Mouse (Mus musculus): ENCODE results near the gene Calm5. TPM values are rescaled to one million over a fixed set of nuclear protein-coding genes. Genes with fewer than 3 reads are reported as not detected.
"Not testable (repeated sequence)": the region's sequence is repeated elsewhere in the genome, so short reads cannot be mapped to it uniquely, and the experiment has no call there.

Gene Calm5
- polyA plus RNA-seq (2014; fragmentation: Nextera tagmentation; extraction: Ambion mirVana): not detected in 2 replicates

GRCm38 (mm10) chr13:3853648-3854333 is at the start of gene Calm5:
Gene Calm5, plus strand, starts transcription at chr13:3854173.
- not testable (repeated sequence) for H3K27ac ChIP-seq (ENCODE audit: low read depth, low read length); H3K4me1 ChIP-seq (replicated peaks; ENCODE audit: control insufficient read depth, insufficient read depth, low read length); H3K9me3 ChIP-seq (ENCODE audit: control insufficient read depth, low read length); DNase-seq (ENCODE audit: low spot score); ATAC-seq (replicated peaks; ENCODE audit: low FRiP score); H3K9ac ChIP-seq (ENCODE audit: low read length); H3K4me3 ChIP-seq (ENCODE audit: low read depth, low read length); H3K36me3 ChIP-seq (ENCODE audit: control insufficient read depth, insufficient read depth, low read length); H3K4me2 ChIP-seq (ENCODE audit: low read depth, low read length, severe bottlenecking); H3K27me3 ChIP-seq (ENCODE audit: control insufficient read depth, insufficient read depth, low read length)
- 84% methylated on average over 3 of the region's 3 CpGs for WGBS

GRCm38 (mm10) chr13:3804186-3804585 is 49.8 kb upstream of the Calm5 start, which contains the start of gene Calml3:
Gene Calml3, minus strand, starts transcription at chr13:3804316.
- Histone ChIP-seq H3K36me3 (ENCODE audit: control insufficient read depth, insufficient read depth, low read length) (no peaks in the 10 kb centered on the region), H3K4me2 (ENCODE audit: low read depth, low read length, severe bottlenecking) (no peak within 1 kb of the TSS), H3K9ac (ENCODE audit: low read length) (no peak within 1 kb of the TSS), H3K4me3 (ENCODE audit: low read depth, low read length) (no peak within 1 kb of the TSS), H3K27me3 (ENCODE audit: control insufficient read depth, insufficient read depth, low read length) (no peaks in the 10 kb centered on the region), H3K4me1 (replicated peaks; ENCODE audit: control insufficient read depth, insufficient read depth, low read length) (no peaks in the 10 kb centered on the region), H3K27ac (ENCODE audit: low read depth, low read length) (no peak within 1 kb of the TSS), H3K9me3 (ENCODE audit: control insufficient read depth, low read length) (no peaks in the 10 kb centered on the region)
- DNase-seq (ENCODE audit: low spot score) (no peak), ATAC-seq (replicated peaks; ENCODE audit: low FRiP score) (no peak)
- WGBS: 86% methylated on average over 13 of the region's 13 CpGs

GRCm38 (mm10) chr13:3805132-3805531 is 48.8 kb upstream of the Calm5 start:
- DNase-seq (ENCODE audit: low spot score) (no peak), ATAC-seq (replicated peaks; ENCODE audit: low FRiP score) (no peak)
- no peak overlapping the region for H3K27ac ChIP-seq (ENCODE audit: low read depth, low read length)
- no peaks in the 10 kb centered on the region for H3K4me1 ChIP-seq (replicated peaks; ENCODE audit: control insufficient read depth, insufficient read depth, low read length)
- H3K9ac ChIP-seq (ENCODE audit: low read length): no peak overlapping the region
- no peaks in the 10 kb centered on the region for H3K36me3 ChIP-seq (ENCODE audit: control insufficient read depth, insufficient read depth, low read length)
- H3K27me3 ChIP-seq (ENCODE audit: control insufficient read depth, insufficient read depth, low read length): no peaks in the 10 kb centered on the region
- 63% methylated on average over 2 of the region's 2 CpGs for WGBS
- H3K4me3 ChIP-seq (ENCODE audit: low read depth, low read length): no peak overlapping the region
- H3K9me3 ChIP-seq (ENCODE audit: control insufficient read depth, low read length): no peaks in the 10 kb centered on the region
- no peak overlapping the region for H3K4me2 ChIP-seq (ENCODE audit: low read depth, low read length, severe bottlenecking)

GRCm38 (mm10) chr13:3805638-3806037 is 48.3 kb upstream of the Calm5 start:
- H3K9me3 ChIP-seq (ENCODE audit: control insufficient read depth, low read length): no peaks in the 10 kb centered on the region
- H3K27me3 ChIP-seq (ENCODE audit: control insufficient read depth, insufficient read depth, low read length): no peaks in the 10 kb centered on the region
- DNase-seq (ENCODE audit: low spot score) (no peak), ATAC-seq (replicated peaks; ENCODE audit: low FRiP score) (no peak)
- H3K36me3 ChIP-seq (ENCODE audit: control insufficient read depth, insufficient read depth, low read length): no peaks in the 10 kb centered on the region
- H3K9ac ChIP-seq (ENCODE audit: low read length): no peak overlapping the region
- H3K27ac ChIP-seq (ENCODE audit: low read depth, low read length): no peak overlapping the region
- no peaks in the 10 kb centered on the region for H3K4me1 ChIP-seq (replicated peaks; ENCODE audit: control insufficient read depth, insufficient read depth, low read length)
- no peak overlapping the region for H3K4me2 ChIP-seq (ENCODE audit: low read depth, low read length, severe bottlenecking)
- no peak overlapping the region for H3K4me3 ChIP-seq (ENCODE audit: low read depth, low read length)
- 84% methylated on average over 5 of the region's 5 CpGs for WGBS

- WGBS: 81% methylated on average over 7 of the region's 7 CpGs
- no peaks in the 10 kb centered on the region for H3K9me3 ChIP-seq (ENCODE audit: control insufficient read depth, low read length)
- H3K36me3 ChIP-seq (ENCODE audit: control insufficient read depth, insufficient read depth, low read length): no peaks in the 10 kb centered on the region
- DNase-seq (ENCODE audit: low spot score) (no peak), ATAC-seq (replicated peaks; ENCODE audit: low FRiP score) (no peak)
- H3K4me3 ChIP-seq (ENCODE audit: low read depth, low read length): no peak overlapping the region
- no peak overlapping the region for H3K9ac ChIP-seq (ENCODE audit: low read length)
- no peaks in the 10 kb centered on the region for H3K4me1 ChIP-seq (replicated peaks; ENCODE audit: control insufficient read depth, insufficient read depth, low read length)
- no peak overlapping the region for H3K27ac ChIP-seq (ENCODE audit: low read depth, low read length)
- H3K27me3 ChIP-seq (ENCODE audit: control insufficient read depth, insufficient read depth, low read length): no peaks in the 10 kb centered on the region
- H3K4me2 ChIP-seq (ENCODE audit: low read depth, low read length, severe bottlenecking): no peak overlapping the region
Observed at GRCm38 (mm10) chr13:3807131-3807827, 46.7 kb upstream of the Calm5 start.

- Histone ChIP-seq H3K9me3 (ENCODE audit: control insufficient read depth, low read length) (no peaks in the 10 kb centered on the region), H3K27me3 (ENCODE audit: control insufficient read depth, insufficient read depth, low read length) (no peaks in the 10 kb centered on the region), H3K4me1 (replicated peaks; ENCODE audit: control insufficient read depth, insufficient read depth, low read length) (no peaks in the 10 kb centered on the region), H3K36me3 (ENCODE audit: control insufficient read depth, insufficient read depth, low read length) (no peaks in the 10 kb centered on the region), H3K27ac (ENCODE audit: low read depth, low read length) (no peak overlapping the region), H3K4me2 (ENCODE audit: low read depth, low read length, severe bottlenecking) (no peak overlapping the region), H3K4me3 (ENCODE audit: low read depth, low read length) (no peak overlapping the region), H3K9ac (ENCODE audit: low read length) (no peak overlapping the region)
- WGBS: 83% methylated on average over 5 of the region's 5 CpGs
- ATAC-seq (replicated peaks; ENCODE audit: low FRiP score) (no peak), DNase-seq (ENCODE audit: low spot score) (no peak)
Observed at GRCm38 (mm10) chr13:3818012-3818739, 35.8 kb upstream of the Calm5 start.

- ATAC-seq (replicated peaks; ENCODE audit: low FRiP score) (no peak), DNase-seq (ENCODE audit: low spot score) (no peak)
- Histone ChIP-seq H3K4me3 (ENCODE audit: low read depth, low read length) (no peak overlapping the region), H3K4me1 (replicated peaks; ENCODE audit: control insufficient read depth, insufficient read depth, low read length) (no peaks in the 10 kb centered on the region), H3K9ac (ENCODE audit: low read length) (no peak overlapping the region), H3K27ac (ENCODE audit: low read depth, low read length) (no peak overlapping the region), H3K36me3 (ENCODE audit: control insufficient read depth, insufficient read depth, low read length) (no peaks in the 10 kb centered on the region), H3K4me2 (ENCODE audit: low read depth, low read length, severe bottlenecking) (no peak overlapping the region), H3K27me3 (ENCODE audit: control insufficient read depth, insufficient read depth, low read length) (no peaks in the 10 kb centered on the region), H3K9me3 (ENCODE audit: control insufficient read depth, low read length) (no peaks in the 10 kb centered on the region)
- WGBS: 92% methylated on average over 2 of the region's 2 CpGs
Observed at GRCm38 (mm10) chr13:3818740-3819076, 35.3 kb upstream of the Calm5 start.

- Histone ChIP-seq H3K4me1 (replicated peaks; ENCODE audit: control insufficient read depth, insufficient read depth, low read length) (no peaks in the 10 kb centered on the region), H3K9ac (ENCODE audit: low read length) (no peak overlapping the region), H3K27ac (ENCODE audit: low read depth, low read length) (no peak overlapping the region), H3K27me3 (ENCODE audit: control insufficient read depth, insufficient read depth, low read length) (no peaks in the 10 kb centered on the region), H3K9me3 (ENCODE audit: control insufficient read depth, low read length) (no peaks in the 10 kb centered on the region), H3K4me2 (ENCODE audit: low read depth, low read length, severe bottlenecking) (no peak overlapping the region), H3K4me3 (ENCODE audit: low read depth, low read length) (no peak overlapping the region), H3K36me3 (ENCODE audit: control insufficient read depth, insufficient read depth, low read length) (no peaks in the 10 kb centered on the region)
- ATAC-seq (replicated peaks; ENCODE audit: low FRiP score) (no peak), DNase-seq (ENCODE audit: low spot score) (no peak)
- WGBS: 61% methylated on average over 4 of the region's 4 CpGs
Observed at GRCm38 (mm10) chr13:3822105-3822504, 31.9 kb upstream of the Calm5 start.

Data from forebrain, embryonic 11.5 days (tissue).